Mouse (Mus musculus) CH12.LX (cell line): ENCODE measurements at regions not wholly inside any gene's neighbourhood (a gene's known extent, or its start where the extent isn't known, plus 50 kb on each side); places are given as distances from the start of the nearest gene placed in this dataset.

Source experiments
- DNase-seq: peaks from one replicate; pipeline ENCODE4 v3.0.0-alpha.2; 2013; ENCODE audit errors: extremely low read depth
- H3K27ac ChIP-seq: 2 replicates; pipeline ENCODE4 v1.5.1; 2012; ENCODE audit warnings: low read depth, mild to moderate bottlenecking, control low read depth, moderate library complexity; ENCODE audit not compliant: insufficient read depth
- H3K27me3 ChIP-seq: replicated peaks from 2 replicates; pipeline ENCODE3; 2012; ENCODE audit warnings: inconsistent platforms
- H3K36me3 ChIP-seq, 2 experiments: replicated peaks in 1 of 2; 2 replicates each; pipeline versions ENCODE3 to v1.6.1; 2012; ENCODE audit warnings: inconsistent platforms in 1 of 2, low read length in 1 of 2, mild to moderate bottlenecking in 1 of 2, mixed read lengths in 1 of 2, moderate library complexity in 1 of 2; ENCODE audit not compliant: control insufficient read depth in 1 of 2, insufficient read depth in 1 of 2
- H3K4me1 ChIP-seq, 2 experiments: 2 replicates each; pipeline ENCODE4 v1.6.1; 2012; ENCODE audit warnings: inconsistent platforms in 1 of 2, moderate library complexity in 1 of 2; ENCODE audit not compliant: insufficient read depth in 2 of 2, control insufficient read depth in 1 of 2
- H3K4me2 ChIP-seq: 2 replicates; pipeline ENCODE4 v1.6.1; 2012; ENCODE audit warnings: low read depth, mild to moderate bottlenecking, control low read depth; ENCODE audit not compliant: poor library complexity, insufficient read depth, severe bottlenecking
- H3K4me3 ChIP-seq, 3 experiments: fragments of 150-350 bp in 1 of 3; sonication (generic) in 1 of 3; replicated peaks in 1 of 3; 2 replicates each; pipeline versions ENCODE3 to v1.5.1; 2011 to 2012; ENCODE audit warnings: low read depth in 2 of 3, low read length in 2 of 3, mild to moderate bottlenecking in 2 of 3, moderate library complexity in 2 of 3, control low read depth in 1 of 3, improper control_type of control experiment in 1 of 3, inconsistent platforms in 1 of 3, mixed read lengths in 1 of 3; ENCODE audit not compliant: poor library complexity in 1 of 3
- H3K79me2 ChIP-seq: replicated peaks from 2 replicates; pipeline ENCODE4 v1.6.1; 2012; ENCODE audit warnings: mild to moderate bottlenecking, moderate library complexity; ENCODE audit not compliant: control insufficient read depth, poor library complexity, insufficient read depth, severe bottlenecking; ENCODE audit errors: extremely low read depth
- H3K9ac ChIP-seq: 2 replicates; pipeline ENCODE4 v1.6.1; 2012; ENCODE audit warnings: low read depth, mild to moderate bottlenecking, control low read depth, moderate library complexity; ENCODE audit not compliant: insufficient read depth
- H3K9me3 ChIP-seq: replicated peaks from 2 replicates; pipeline ENCODE3; 2012; ENCODE audit warnings: low read length, inconsistent platforms, mixed read lengths
- BHLHE40 ChIP-seq: IDR thresholded peaks from 2 replicates; pipeline ENCODE4 v1.6.1; 2011; ENCODE audit warnings: mild to moderate bottlenecking, low read depth, low read length, improper control_type of control experiment
- CTCF ChIP-seq, 2 experiments: IDR thresholded peaks in 1 of 2; conservative IDR thresholded peaks in 1 of 2; 2 replicates each; pipeline ENCODE4 v1.5.1; 2011 to 2012; ENCODE audit warnings: low read depth in 2 of 2, low read length in 2 of 2, improper control_type of control experiment in 1 of 2, inconsistent platforms in 1 of 2, mild to moderate bottlenecking in 1 of 2, moderate library complexity in 1 of 2
- E2F4 ChIP-seq: IDR thresholded peaks from 2 replicates; pipeline ENCODE4 v1.6.1; 2011; ENCODE audit warnings: low read depth, low read length, improper control_type of control experiment; ENCODE audit not compliant: insufficient replicate concordance
- ETS1 ChIP-seq: conservative IDR thresholded peaks from 2 replicates; pipeline ENCODE4 v1.6.1; 2012; ENCODE audit warnings: low read depth, mild to moderate bottlenecking, inconsistent platforms, low read length, improper control_type of control experiment, moderate library complexity
- IRF4 ChIP-seq: IDR thresholded peaks from 2 replicates; pipeline ENCODE4 v1.6.1; 2014; ENCODE audit warnings: low read depth, mild to moderate bottlenecking, inconsistent platforms, low read length, improper control_type of control experiment
- MAZ ChIP-seq: IDR thresholded peaks from 2 replicates; pipeline ENCODE4 v1.6.1; 2012; ENCODE audit warnings: low read depth, mild to moderate bottlenecking, inconsistent platforms, low read length, improper control_type of control experiment, moderate library complexity
- MYC ChIP-seq: IDR thresholded peaks from 2 replicates; pipeline ENCODE4 v1.6.1; 2011; ENCODE audit warnings: low read depth, mild to moderate bottlenecking, improper control_type of control experiment, low read length
- NELFE ChIP-seq: IDR thresholded peaks from 2 replicates; pipeline ENCODE4 v1.6.1; 2011; ENCODE audit warnings: low read depth, low read length, improper control_type of control experiment
- POLR2A ChIP-seq: IDR thresholded peaks from 2 replicates; pipeline ENCODE4 v1.6.1; 2011; ENCODE audit warnings: low read depth, mild to moderate bottlenecking, improper control_type of control experiment, low read length
- POLR2AphosphoS2 ChIP-seq: IDR thresholded peaks from 2 replicates; pipeline ENCODE4 v1.6.1; 2011; ENCODE audit warnings: low read depth, low read length, improper control_type of control experiment
- dilution Hi-C: fragments of 300-500 bp; cut with MboI; formaldehyde crosslinking; loops from 2 replicates; pipeline ENCODE4 v1.14.3; 2020; ENCODE audit warnings: low sequenced_read_pairs; ENCODE audit not compliant: extremely low pct_unique_long_range_greater_than_20kb, extremely low pct_ligation_motif_present
- in situ Hi-C: fragments of 300-500 bp; cut with MboI; formaldehyde crosslinking; loops from 3 replicates; pipeline ENCODE4 v1.14.3; 2019; ENCODE audit warnings: low sequenced_read_pairs, low pct_ligation_motif_present, low pct_unique_long_range_greater_than_20kb, mixed read lengths

DNA sequence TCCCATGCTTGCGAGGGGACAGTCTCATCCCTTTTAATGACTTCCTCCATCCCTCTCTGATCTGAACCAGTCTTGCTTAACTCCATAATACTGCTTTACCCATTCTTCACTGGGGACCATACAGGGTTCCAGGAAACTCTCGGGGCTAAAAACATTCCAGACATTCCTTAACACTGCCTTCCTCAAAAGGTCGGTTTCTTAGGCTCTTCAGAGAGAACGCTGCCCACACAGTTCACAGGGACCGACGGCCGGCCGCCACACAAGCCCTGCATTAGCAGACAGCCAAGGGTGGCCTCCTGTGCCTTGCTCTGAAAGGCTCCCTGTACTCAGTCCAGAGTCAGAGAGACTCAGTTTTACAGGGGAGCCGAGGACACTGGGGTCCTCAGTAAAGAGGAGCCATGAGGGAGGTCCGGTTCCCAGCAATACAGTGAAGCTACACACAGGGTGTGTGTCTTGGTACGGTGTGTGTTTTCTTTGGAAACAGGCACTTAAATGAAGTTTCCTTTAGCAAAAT is 53.7 kb upstream of the Ccn1 start:
- Histone ChIP-seq H3K36me3 (no peaks in the 10 kb centered on the region), H3K27ac (no peak overlapping the region), H3K4me1 (peaks cover 0 to 4% of the 10 kb centered on the region in 2 experiments; a peak in 1 of 4 replicates)
- dilution Hi-C loops, result no loop called here
- TF ChIP-seq POLR2A (no peak), ETS1 (no peak), CTCF (conservative IDR thresholded peaks at IDR 0.05 in 1 of 2, IDR thresholded peaks at IDR 0.05 in 1 of 2; ENCODE audit: low read depth in 2 of 2, low read length in 2 of 2) (no peak), E2F4 (no peak), IRF4 (no peak)
- TF ChIP-seq, all 38 proteins: peak for 0
- in situ Hi-C loops, result no loop called here
- DNase-seq, result no peak
- H3K4me2 ChIP-seq, result no peak overlapping the region
- no peaks in the 10 kb centered on the region for H3K9me3 ChIP-seq
- no peaks in the 10 kb centered on the region for H3K79me2 ChIP-seq
- no peak overlapping the region for H3K4me3 ChIP-seq
- no peak overlapping the region for H3K9ac ChIP-seq
- no peaks in the 10 kb centered on the region for H3K27me3 ChIP-seq

DNA sequence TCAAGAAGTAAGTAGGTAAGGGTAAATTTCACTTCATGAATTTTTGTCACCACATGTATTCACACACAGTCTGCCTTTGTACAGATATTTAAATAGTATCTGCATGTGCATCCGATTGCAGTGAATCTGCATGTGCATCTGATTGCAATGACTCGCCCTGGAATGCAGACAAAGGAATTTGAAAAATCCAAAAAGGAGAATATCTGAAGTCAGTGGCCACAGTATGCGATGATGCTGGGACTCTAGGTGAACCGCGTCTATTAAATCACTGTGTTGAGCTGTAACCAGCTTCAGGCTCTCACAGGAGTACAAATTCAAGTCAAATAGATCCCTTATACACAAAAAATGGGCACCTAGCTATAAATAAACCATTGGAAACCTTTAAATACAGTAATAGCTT is 53.0 kb upstream of the Ccn1 start:
- Histone ChIP-seq H3K27me3 (no peaks in the 10 kb centered on the region), H3K27ac (no peak overlapping the region), H3K9me3 (no peaks in the 10 kb centered on the region), H3K4me2 (no peak overlapping the region), H3K9ac (no peak overlapping the region), H3K79me2 (no peaks in the 10 kb centered on the region), H3K4me1 (peaks cover 0 to 4% of the 10 kb centered on the region in 2 experiments; a peak in 1 of 4 replicates), H3K36me3 (no peaks in the 10 kb centered on the region), H3K4me3 (no peak overlapping the region)
- dilution Hi-C loops, result no loop called here
- in situ Hi-C loops, result no loop called here
- TF ChIP-seq IRF4 (no peak), POLR2AphosphoS2 (no peak)
- no peak for DNase-seq

DNA sequence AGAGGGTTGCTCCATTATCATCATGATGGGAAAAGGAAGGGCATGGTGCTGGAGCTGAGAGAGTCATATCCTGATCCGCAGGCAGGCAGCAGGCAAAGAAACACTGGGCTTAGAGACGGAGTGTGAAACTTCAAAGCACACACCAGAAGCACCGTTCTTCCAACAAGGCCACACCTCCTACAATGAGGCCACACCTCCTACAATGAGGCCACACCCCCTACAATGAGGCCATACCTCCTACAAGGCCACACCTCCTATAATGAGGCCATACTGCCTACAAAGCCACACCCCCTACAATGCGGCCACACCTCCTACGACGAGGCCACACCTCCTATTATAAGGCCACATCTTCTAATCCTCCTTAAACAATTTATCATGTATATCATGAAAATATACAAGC is 52.2 kb upstream of the Ccn1 start:
- Histone ChIP-seq H3K4me2 (no peak overlapping the region), H3K4me1 (peaks cover 0 to 4% of the 10 kb centered on the region in 2 experiments; a peak in 1 of 4 replicates)
- DNase-seq, result peak; percentile 45

More for the DNA sequence above, 52.2 kb upstream of the Ccn1 start:
- H3K4me3 ChIP-seq, result no peak overlapping the region
- no peak for TF ChIP-seq IRF4
- TF ChIP-seq NELFE, result no peak
- no peak for TF ChIP-seq BHLHE40
- TF ChIP-seq MAZ, result no peak
- TF ChIP-seq MYC, result no peak
- in situ Hi-C loops, result no loop called here
- H3K9ac ChIP-seq, result no peak overlapping the region
- H3K27me3 ChIP-seq, result no peaks in the 10 kb centered on the region
- H3K27ac ChIP-seq, result no peak overlapping the region
- H3K79me2 ChIP-seq, result no peaks in the 10 kb centered on the region
- no peaks in the 10 kb centered on the region for H3K9me3 ChIP-seq
- dilution Hi-C loops, result no loop called here
- H3K36me3 ChIP-seq, result no peaks in the 10 kb centered on the region
